Mouse (Mus musculus): ENCODE data around the gene Tmem179.
A peak's percentile ranks its signal among the peaks of the same experiment; 100 is the strongest.

Gene Tmem179

GRCm38 (mm10) chr12:112516697-112517337, at the start of gene Tmem179:
TSS of gene Tmem179 (minus strand) at chr12:112516747.
- DNase-seq = peak; percentile 8

- DNase-seq = no peak
Measured at GRCm38 (mm10) chr12:112563011-112563410, 46.5 kb upstream of the Tmem179 start.

GRCm38 (mm10) chr12:112562462-112562861, 45.9 kb upstream of the Tmem179 start:
- no peak for DNase-seq

GRCm38 (mm10) chr12:112561163-112561562, 44.6 kb upstream of the Tmem179 start:
- no peak for DNase-seq

GRCm38 (mm10) chr12:112560176-112560797, 43.7 kb upstream of the Tmem179 start:
- peak; percentile 32 for DNase-seq

- no peak for DNase-seq
Measured at GRCm38 (mm10) chr12:112559671-112560070, 43.1 kb upstream of the Tmem179 start.

- no peak for DNase-seq
Measured at GRCm38 (mm10) chr12:112559231-112559630, 42.7 kb upstream of the Tmem179 start.

GRCm38 (mm10) chr12:112557219-112557618, 40.7 kb upstream of the Tmem179 start:
- DNase-seq = no peak

- DNase-seq = no peak
Measured at GRCm38 (mm10) chr12:112556531-112557060, 40.0 kb upstream of the Tmem179 start.

GRCm38 (mm10) chr12:112554900-112555299, 38.4 kb upstream of the Tmem179 start:
- peak; percentile 46 for DNase-seq

- no peak for DNase-seq
Measured at GRCm38 (mm10) chr12:112552520-112552919, 36.0 kb upstream of the Tmem179 start.

GRCm38 (mm10) chr12:112551861-112552375, 35.4 kb upstream of the Tmem179 start:
- peak; percentile 87 for DNase-seq

GRCm38 (mm10) chr12:112549287-112549686, 32.7 kb upstream of the Tmem179 start:
- no peak for DNase-seq

GRCm38 (mm10) chr12:112546110-112546509, 29.6 kb upstream of the Tmem179 start:
- no peak for DNase-seq

- no peak for DNase-seq
Measured at GRCm38 (mm10) chr12:112544946-112545701, 28.6 kb upstream of the Tmem179 start.

- no peak for DNase-seq
Measured at GRCm38 (mm10) chr12:112543941-112544340, 27.4 kb upstream of the Tmem179 start.

- peak; percentile 91 for DNase-seq
Measured at GRCm38 (mm10) chr12:112542920-112543300, 26.4 kb upstream of the Tmem179 start.

GRCm38 (mm10) chr12:112542257-112542919, 25.8 kb upstream of the Tmem179 start:
- DNase-seq = no peak

- DNase-seq = no peak
Measured at GRCm38 (mm10) chr12:112541483-112542091, 25.0 kb upstream of the Tmem179 start.

- DNase-seq = no peak
Measured at GRCm38 (mm10) chr12:112540321-112540720, 23.8 kb upstream of the Tmem179 start.

GRCm38 (mm10) chr12:112539466-112539965, 23.0 kb upstream of the Tmem179 start:
- DNase-seq = no peak

GRCm38 (mm10) chr12:112538356-112538755, 21.8 kb upstream of the Tmem179 start:
- DNase-seq = no peak

Data from lung, postnatal 14 days (tissue).